In the genomic region with DNA sequence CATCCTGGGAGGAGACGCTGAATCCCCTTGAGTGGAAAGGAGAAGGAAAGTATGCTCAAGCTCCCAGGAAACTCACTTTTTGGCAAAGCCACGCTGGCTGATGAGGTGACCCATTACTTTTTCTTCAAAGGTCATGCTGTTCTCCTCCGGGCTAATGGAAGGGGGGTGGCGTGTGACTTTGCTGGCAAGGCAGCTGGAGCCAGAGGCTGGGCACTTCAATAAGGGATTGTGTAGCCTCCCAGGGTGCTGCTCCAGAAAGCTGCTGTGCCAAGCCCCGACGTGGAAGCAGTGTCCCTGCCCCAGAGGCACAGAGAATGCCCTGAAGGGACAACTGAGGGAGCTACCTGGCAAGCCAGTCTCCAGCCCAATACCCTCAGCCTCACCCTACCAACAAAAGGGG, we compare ENCODE assay signal across 11 mouse cellular contexts.
DNase-seq lines count a peak whose midpoint lies in the region; ATAC-seq and TF ChIP-seq lines count a peak whose summit lies in the region.
"Had no signal": no experiment of that assay in that cellular context is flagged by ENCODE, and none has a peak within 500 bp of the region (broad histone marks: within the 10 kb centered on the region; RNA-seq: fewer than 3 reads in every experiment).

No protein-coding gene starts in this region.

- no peaks in the 10 kb centered on the region for H3K9me3 ChIP-seq in hindbrain, embryonic 14.5 days (ENCODE audit: control insufficient read depth, low read length)
- H3K9me3 ChIP-seq: kidney, embryonic 15.5 days had no signal

- H3K4me2 ChIP-seq in hindbrain, embryonic 14.5 days (replicated peaks) = no peak overlapping the region
- H3K4me2 ChIP-seq: kidney, embryonic 15.5 days had no signal

- no peak for TF ChIP-seq CTCF in layer of hippocampus, adult 2 months (conservative IDR thresholded peaks at IDR 0.05)

- WGBS in hindbrain, embryonic 14.5 days = 58% methylated on average over 6 of the region's 6 CpGs

- H3K27ac ChIP-seq in layer of hippocampus, adult 2 months = peak overlapping the region; percentile 68; the same call in 1 of the 2 replicates
- H3K27ac ChIP-seq in hindbrain, embryonic 14.5 days = peak overlapping the region; percentile 83
- H3K27ac ChIP-seq: kidney, embryonic 15.5 days; liver, embryonic 14.5 days had no signal

- no peak overlapping the region for H3K9ac ChIP-seq in hindbrain, embryonic 14.5 days
- H3K9ac ChIP-seq: kidney, embryonic 15.5 days; liver, embryonic 14.5 days had no signal

- no peak overlapping the region for H3K4me3 ChIP-seq in layer of hippocampus, adult 2 months
- H3K4me3 ChIP-seq in hindbrain, embryonic 14.5 days (replicated peaks; ENCODE audit: low read length) = no peak overlapping the region
- H3K4me3 ChIP-seq: kidney, embryonic 15.5 days had no signal

- peaks cover 35% of the 10 kb centered on the region for H3K4me1 ChIP-seq in hindbrain, embryonic 14.5 days (replicated peaks; ENCODE audit: control insufficient read depth, insufficient read depth, low read length)
- H3K4me1 ChIP-seq: kidney, embryonic 15.5 days had no signal

- ATAC-seq in frontal cortex, adult (ENCODE audit: low TSS enrichment) = peak; percentile 20; the same call in 1 of the 2 replicates
- no peak for ATAC-seq in hindbrain, embryonic 14.5 days (ENCODE audit: low FRiP score)
- ATAC-seq in activated CD4-positive, CD25-positive, alpha-beta regulatory T cell, adult 4 months = no peak

- DNase-seq in frontal cortex, postnatal 36 days (ENCODE audit: low spot score in 2 of 2) = no peak
- peak in 1 of 2 experiments; percentile 67 for DNase-seq in layer of hippocampus, adult 2 months (ENCODE audit: low spot score in 2 of 2)
- no peak for DNase-seq in layer of hippocampus, postnatal 25 days (ENCODE audit: extremely low spot score in 1 of 2, low spot score in 1 of 2)
- DNase-seq in hindbrain, embryonic 14.5 days (ENCODE audit: low spot score) = no peak
- DNase-seq in layer of hippocampus, adult 9-11 months = peak; percentile 70
- no peak for DNase-seq in adrenal gland, adult 2 months
- DNase-seq: cerebellum, postnatal 25 days had no signal

- H3K27me3 ChIP-seq in hindbrain, embryonic 14.5 days (ENCODE audit: control insufficient read depth, insufficient read depth, low read length) = no peaks in the 10 kb centered on the region
- H3K27me3 ChIP-seq: kidney, embryonic 15.5 days had no signal

- peaks cover 32% of the 10 kb centered on the region for H3K36me3 ChIP-seq in hindbrain, embryonic 14.5 days (replicated peaks; ENCODE audit: control insufficient read depth, insufficient read depth)
- H3K36me3 ChIP-seq: kidney, embryonic 15.5 days had no signal
